Mouse (Mus musculus) layer of hippocampus, postnatal 25 days (tissue): ENCODE data around the gene Kif28. TPM values are rescaled to one million over a fixed set of nuclear protein-coding genes. Genes with fewer than 3 reads are reported as not detected.
"Not testable (repeated sequence)": the region's sequence is repeated elsewhere in the genome, so short reads cannot be mapped to it uniquely, and the experiment has no call there.

Source experiments
- DNase-seq, 2 experiments: peaks; one replicate each; pipeline ENCODE4 v3.0.0; 2022; ENCODE audit warnings: mixed read lengths in 2 of 2, low spot score in 1 of 2; ENCODE audit errors: extremely low spot score in 1 of 2
- total RNA-seq, 2 experiments: library from RNA; stranded (reverse); gene quantifications; 2 replicates each; pipeline ENCODE4 v1.2.3; 2021

The Kif28 gene
- total RNA-seq, 2 experiments from 2014 or later, result 0.14 to 0.34 TPM

DNA sequence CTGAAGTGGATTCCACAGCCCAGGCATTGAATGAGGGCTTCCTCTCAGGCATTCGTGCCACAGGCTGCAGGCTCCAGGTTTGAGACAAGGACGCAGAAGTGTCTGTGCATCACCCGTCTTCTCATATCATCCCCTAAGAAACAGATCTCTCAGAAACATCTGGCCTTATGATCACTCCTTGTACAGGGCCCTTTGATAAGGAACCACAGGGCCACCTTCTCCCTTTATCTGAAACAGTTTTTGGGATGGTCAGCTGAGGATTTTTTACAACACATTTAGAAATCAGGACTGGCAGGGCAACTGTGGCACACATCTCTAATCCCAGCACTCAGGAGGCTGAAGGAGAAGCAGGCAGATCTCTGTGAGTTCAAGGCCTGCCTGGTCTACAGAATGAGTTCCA lies 95.7 kb downstream of the Kif28 start:
- no peak for DNase-seq

GRCm38 (mm10) chr1:179648678-179649077 lies 96.4 kb downstream of the Kif28 start:
- not testable (repeated sequence) for DNase-seq

DNA sequence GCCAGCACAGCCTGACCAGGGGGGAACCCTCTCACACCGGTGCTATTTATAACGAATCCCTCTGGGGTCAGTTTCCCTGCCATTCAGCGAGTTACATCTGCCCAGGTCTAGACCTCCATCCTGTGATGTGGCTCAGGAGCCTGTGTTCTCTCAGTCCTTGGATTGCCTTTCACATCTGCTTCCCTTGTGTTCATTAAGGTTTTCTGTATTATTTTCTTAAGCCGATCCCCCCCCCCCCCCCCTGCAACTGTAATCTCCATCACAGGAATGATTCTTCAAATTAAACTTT lies 99.1 kb downstream of the Kif28 start:
- no peak for DNase-seq

Other genes starting within 250 kb of the Kif28 start
- gene Smyd3, start 227.2 kb downstream of the Kif28 start, total RNA-seq, result 10 to 100 TPM; 19.7 to 20.4 TPM
- gene Tfb2m, start 199.0 kb downstream of the Kif28 start, total RNA-seq, result 10 to 100 TPM; 24.7 to 25.3 TPM
- 10 to 100 TPM; 30.5 to 35.2 TPM for gene Cnst, start 198.9 kb downstream of the Kif28 start, total RNA-seq
- gene Sccpdh, start 77.1 kb downstream of the Kif28 start, total RNA-seq, result 10 to 100 TPM; 60.1 to 68.5 TPM
- not detected for gene Gm10518, start 58.1 kb upstream of the Kif28 start, total RNA-seq
- gene Ahctf1, start 58.4 kb upstream of the Kif28 start, total RNA-seq, result 10 to 100 TPM; 32.4 to 34.2 TPM
- gene Cdc42bpa, start 215.2 kb upstream of the Kif28 start, total RNA-seq, result 100 to 1,000 TPM; 204 to 246 TPM